Mouse (Mus musculus) right cerebral cortex, adult 2 months (tissue): ENCODE data around the gene Fbxo41.

Experiments
- DNase-seq, 2 experiments: peaks; one replicate each; pipeline ENCODE4 v3.0.0; 2021 to 2022; ENCODE audit warnings: low spot score in 2 of 2

The Fbxo41 gene

DNA sequence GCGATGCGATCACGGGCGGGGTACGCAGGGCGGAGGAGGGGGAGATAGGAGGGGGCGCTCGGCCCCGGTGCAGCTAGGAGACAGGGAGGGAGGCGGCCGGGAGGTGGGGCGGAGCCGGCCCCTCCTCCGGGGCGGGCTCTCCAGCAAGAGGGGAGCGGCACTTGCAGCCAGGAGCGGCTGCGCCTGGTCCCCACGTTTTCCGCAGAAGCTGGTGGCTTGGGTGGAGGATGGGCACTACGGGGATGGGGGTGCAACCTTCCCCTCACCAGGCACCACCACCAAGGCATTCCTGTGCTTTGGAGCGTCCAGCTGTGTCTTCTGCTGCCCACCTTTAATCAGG lies at the start of gene Fbxo41:
Gene Fbxo41 (minus strand): TSS at position 84 of the 340 bp plus-strand sequence.
- DNase-seq = peak; percentile 75 to 78

DNA sequence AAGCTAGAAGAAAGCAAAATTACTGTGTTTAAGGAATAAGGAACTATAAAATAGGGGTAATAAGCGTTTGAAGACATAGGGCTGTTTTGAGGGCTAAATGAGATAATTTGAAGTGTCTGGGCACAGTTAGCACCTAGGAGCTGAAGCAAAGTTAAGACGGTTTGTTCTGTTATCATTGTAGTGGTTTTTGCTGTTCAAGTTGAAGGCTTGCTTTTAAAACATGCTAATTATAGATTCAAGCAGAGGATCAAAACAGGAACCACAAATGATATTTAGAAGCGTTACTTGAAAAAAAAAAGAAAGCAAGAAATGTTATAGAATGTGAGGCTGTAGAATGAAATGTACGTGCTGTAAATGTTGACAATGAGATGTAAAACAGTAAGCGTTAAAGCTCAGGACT lies 44.8 kb upstream of the Fbxo41 start:
- DNase-seq = no peak

DNA sequence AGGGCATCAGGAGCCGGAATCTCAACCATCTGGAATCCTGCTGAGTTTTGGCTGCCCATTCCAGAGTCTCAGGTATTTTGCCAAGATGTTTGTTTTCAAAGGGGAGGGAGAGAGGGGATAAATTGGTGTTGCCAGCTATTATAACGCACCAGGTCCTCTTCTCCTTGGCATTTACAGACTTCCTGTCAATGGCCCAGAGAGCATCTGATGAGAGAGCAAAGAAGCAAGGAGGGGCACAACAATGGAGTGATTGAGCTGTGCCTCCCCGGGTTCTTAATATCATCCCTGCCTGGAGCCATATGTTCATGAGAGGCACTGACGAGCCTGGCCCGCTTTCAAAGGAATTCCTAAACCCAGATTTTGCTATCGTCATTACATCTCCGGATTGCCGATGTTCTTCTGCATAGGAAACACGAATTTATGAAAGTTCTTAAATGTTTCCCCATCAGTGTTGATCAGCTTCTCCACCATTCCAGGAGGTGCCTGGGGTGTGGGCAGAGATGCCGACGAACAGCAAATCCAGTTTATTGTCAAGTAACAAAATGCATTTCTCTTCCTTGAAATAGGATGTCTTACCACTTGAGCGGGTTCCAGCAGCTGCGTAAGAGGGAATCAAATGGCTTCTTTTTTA lies 41.6 kb upstream of the Fbxo41 start:
- peak; percentile 49 to 66 for DNase-seq

DNA sequence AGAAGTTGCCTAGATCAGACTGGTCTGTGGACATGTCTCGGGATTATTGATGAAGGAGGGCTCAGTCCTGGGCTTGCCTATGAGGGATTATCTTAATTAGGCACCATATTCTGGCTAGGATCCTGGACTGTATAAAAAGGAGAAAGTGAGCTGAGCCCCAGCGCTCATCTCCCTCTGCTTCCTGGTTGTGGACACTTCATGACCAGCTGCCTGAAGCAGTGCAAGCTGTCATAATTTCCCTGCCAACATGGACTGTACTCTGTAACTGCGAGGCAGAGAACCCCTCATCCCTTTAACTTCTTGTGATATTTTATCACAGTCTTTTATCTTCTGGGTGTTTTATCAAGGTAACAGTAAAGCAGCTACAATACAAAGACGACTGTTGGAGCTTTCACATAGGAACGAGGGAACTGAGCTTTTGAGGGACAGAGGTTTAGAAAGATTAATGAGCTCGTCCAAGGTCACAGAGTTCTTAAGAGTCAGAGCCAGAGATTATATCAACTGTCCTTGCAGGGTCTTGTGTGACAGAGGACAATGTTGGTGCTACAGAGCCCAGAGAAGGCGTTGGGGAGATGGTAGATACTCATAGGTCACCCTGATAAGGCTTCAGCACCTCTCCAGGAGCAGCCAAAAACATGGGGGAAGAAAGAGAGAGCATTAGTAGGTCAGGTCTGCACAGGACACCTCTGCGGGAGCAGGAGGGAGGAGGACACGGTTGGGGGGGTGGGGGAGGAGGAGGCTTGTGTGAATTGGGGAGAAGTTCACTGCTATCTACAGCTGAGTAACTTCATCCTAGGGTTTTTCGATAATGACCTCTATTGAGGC lies 40.8 kb upstream of the Fbxo41 start:
- no peak for DNase-seq

DNA sequence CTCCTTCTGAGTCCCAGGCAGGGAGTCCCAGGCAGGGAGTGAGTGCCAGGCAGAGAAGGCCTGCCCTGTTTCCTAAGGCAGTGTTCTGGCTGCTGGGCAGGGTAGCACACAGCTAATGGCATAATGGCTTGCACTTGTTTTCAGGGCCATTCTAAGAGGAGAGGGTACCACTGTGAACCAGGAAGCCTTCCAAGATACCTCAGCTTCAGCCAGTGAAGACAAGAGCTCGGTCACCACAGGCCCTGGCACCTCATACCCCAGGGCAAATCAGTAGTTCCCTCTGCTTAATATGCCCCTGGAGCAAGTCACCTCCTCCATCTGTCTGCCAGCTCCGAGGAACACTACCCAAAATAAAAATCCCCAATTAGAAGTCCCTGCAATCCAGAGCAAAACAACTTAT lies 20.0 kb upstream of the Fbxo41 start:
- DNase-seq = peak in 1 of 2 experiments; percentile 34

DNA sequence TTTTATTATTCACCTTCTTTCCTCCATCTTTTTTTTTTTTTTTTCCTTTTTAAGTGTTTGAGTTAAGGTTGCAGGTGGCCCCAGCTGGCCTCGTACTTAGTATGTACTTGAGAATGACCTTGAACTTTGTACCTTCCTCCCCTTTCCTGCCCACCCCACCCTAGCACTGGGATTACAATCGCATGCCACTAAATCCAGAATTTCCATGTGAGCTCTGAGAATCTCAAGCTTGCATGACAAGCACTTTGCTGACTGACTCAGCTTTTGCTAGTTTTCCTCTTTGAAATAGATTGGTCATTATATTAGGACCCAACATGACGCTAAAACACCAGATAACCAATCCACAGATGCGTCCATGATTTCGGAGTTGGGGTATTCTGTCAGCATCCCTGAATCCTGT lies 19.2 kb upstream of the Fbxo41 start:
- no peak for DNase-seq

DNA sequence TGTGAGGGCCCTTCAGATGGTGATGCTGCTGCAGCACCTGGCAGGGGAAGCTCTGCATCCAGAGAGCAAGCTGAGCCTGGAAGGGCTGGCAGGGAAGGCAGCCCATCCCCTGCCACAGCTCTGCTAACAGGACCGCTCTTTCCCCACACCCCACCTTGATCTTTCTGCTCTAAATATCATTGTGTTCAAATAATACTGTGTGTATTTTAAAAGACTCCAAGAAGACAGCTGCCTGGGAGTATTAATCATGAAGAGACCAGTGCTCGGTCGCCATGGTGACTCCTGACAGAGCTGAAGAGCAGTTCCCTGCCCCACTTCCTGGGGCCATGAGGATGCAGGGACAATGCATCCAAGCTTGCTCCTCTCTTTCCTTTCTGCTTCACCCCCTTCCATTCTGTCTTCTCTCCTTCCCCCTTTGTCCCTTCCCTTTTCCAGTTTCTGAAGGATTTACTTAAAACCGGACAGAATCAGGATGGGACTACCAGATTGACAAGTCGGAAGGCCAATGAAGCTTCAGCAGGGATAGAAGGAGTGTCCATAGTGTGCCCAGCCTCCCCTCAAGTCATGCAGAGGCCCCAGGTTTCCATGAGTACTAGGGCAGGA lies 15.4 kb upstream of the Fbxo41 start:
- peak; percentile 54 to 67 for DNase-seq

DNA sequence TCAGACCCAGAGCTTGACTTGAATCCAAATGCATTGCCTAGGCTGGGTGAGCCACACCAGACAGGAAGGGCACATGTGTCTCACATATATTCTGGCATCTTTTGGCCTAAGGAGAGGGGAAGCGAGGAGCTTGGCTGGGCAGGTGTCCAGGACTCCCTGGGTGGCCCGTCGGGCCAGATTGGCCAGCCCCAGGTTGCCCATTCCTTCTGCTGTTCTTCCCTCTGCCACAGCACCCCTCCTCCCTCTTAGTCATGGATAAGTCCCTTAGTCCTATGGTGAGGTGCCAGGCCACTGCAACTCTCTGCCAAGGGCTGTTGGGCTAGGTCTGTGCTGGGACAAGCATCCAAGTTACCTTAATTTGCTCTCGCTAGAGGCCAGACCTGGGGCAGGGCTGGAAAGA lies 13.1 kb upstream of the Fbxo41 start:
- DNase-seq = no peak

DNA sequence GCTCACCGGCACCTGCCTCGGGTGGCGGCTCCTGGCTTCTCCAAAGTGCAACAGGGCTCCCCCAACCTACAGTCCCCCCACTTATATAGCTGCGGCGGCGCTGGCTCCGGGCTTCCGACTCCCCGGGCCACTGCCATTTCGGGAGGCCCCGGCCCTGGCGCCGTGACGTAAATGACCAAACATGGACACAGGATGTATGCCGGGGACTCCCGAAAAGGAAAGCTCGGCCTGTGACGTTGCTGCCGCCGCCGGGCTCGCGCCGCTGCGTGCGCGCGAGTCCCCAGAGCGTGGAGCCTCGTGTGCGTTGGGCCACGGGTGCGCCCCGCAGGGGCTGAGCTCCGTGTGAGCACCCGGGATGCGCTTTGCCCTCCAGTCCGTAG lies 10.7 kb upstream of the Fbxo41 start, which contains the start of gene Egr4:
Gene Egr4 (minus strand): TSS at position 59 of the 380 bp plus-strand sequence.
- peak; percentile 92 to 94 for DNase-seq

DNA sequence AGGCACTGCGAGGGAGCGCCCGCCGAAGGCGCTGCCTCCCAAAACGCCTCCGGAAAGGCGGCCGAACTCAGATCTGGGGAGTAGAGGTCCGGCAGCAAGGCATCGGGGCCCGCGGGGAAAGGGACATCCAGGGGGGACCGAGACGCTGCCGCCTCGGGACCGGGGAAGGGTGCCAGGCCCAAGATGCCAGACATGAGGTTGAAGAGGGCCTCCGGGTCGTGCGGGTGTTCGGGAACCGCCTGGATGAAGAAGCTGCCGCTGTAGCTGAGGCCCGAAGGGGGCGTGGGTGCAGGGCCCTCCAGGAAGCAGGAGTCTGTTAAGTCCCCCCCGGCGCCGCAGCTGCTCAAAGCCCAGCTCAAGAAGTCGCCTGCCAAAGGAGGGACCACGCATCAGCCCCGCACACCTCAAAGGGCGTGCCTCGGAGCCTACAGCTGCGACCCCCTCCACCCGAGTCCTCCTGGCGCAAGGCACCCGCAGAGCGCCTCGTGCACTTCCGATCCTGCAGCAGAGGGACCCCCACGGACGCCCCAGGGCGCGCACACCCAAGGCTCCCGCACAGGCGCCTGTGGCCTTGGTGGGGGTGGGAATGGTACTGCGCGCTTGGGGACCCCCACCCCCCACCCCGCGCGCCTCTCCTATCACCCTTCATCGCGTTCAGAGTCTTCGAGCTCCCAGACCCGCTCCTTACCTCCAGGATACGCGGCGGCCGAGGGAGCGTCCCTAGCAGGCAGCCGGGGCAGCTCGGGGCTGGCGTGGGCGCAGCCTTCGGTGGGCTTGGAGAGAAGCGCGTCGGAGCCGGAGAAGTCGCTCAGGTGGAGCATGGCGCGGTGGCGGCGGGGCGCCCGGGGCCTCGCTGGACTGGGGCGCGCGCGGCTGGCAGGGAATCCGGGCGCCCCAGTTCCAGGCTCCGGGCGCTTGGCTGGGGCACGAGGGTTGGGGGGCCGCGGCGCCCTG lies 10.1 kb upstream of the Fbxo41 start:
- peak; percentile 49 for DNase-seq

DNA sequence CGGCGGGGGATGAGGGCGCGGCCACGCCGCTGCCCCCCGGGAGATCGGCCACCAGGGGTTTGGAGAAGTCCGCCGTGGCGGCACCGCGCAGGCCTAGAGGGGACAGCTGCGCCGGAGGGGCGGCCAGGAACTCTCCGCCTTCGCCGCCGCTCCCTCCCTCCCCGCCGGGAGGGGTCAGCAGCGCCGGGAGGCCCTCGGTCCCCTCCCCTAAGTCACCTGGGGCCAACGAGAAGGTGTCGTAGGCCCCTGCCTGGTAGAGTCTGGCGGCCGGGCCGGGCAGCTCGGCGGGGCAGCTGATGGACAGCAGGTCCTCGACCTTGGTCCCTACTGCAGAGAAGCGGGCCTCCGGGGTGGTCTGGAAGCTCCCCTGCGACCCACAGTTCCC lies 9.3 kb upstream of the Fbxo41 start:
- DNase-seq = no peak

DNA sequence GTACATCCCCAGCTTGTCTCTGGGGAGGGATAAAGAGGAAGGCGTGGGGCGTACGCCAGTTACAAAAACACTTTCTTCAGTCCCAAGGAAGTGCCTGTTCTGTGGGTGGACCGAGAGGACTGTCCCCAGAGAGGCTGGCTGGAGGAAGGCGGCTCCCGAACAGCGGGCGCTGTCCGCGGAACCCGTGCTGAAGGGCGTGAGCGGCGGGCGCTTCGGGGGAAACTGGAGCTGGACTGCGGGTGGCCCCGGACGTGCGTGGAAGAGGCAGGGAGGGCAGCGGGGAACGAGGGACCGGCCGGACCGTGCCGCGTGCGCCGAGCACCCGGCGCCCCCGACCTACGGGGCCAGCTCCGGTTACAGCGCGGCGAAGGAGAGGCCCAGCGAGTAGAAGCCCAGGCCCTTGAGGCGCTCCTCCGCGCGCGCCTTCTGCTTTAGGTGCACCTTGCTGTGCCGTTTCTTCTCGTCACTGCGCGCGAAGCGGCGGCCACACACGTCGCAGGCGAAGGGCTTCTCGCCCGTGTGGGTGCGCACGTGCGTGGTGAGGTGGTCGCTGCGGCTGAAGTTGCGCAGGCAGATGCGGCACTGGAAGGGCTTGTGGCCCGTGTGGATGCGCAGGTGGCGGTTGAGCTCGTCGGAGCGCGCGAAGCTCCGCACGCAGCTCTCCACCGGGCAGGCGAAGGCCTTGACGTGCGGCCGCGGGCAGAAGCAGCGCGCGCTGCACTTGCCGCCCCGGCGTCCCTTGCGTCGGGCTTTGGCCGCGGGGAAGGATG lies 8.7 kb upstream of the Fbxo41 start:
- peak; percentile 34 to 46 for DNase-seq

DNA sequence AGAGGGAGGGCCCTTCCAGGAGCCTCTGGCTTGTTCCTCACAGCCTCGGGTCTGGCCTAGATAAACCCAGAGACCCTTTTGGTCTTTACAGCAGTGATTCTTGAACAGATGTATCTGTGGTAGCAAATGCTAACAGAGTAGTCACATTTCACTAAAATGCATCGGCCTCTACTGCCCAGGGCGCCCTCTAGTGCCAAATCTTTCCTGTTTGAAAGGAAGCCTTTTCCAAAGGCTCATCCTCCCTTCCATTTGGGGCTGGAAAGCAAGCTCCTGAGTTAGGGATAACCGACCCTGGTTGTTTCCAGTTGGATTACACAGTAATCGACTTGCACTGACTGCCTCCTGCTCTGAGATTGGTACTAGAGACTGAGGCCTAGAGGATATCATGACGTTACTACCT lies 7.7 kb upstream of the Fbxo41 start:
- peak; percentile 89 for DNase-seq

DNA sequence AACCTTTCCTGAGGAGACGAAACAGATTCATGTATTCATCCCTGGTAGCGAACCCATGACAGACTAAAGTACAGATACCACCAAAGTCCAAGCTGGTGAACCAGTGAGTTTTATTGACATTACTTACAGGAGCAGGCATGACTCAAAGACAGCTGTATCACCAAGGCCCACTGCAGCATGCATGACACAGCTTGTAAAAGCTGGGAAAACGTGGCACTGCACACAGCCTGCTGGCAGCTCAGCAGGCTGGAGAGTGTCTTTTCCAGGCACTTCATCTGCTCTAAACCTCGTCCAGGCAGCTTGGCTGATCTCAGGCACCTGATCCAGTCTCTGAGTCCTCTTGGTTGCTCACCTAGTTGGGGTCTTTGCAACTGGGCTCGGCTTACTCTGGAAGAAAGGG lies 5.8 kb upstream of the Fbxo41 start:
- no peak for DNase-seq

DNA sequence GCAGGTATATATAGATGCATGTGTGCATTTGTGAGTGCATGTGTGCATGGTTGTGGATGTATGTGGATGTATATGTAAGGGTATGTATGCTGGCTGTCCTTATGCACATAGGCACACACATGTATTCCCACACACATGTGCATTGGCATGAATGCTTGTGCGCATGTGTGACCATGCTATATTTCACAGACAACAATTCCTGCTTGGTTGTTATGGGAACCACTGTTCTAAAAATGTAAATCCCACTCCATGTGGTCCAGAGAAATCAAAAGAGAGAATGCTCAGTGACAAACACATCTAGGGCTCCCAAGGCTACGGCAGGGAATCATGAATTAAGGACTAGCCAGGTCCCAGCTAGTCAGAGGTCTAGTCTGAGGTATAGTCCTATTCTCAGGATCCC lies 2.1 kb upstream of the Fbxo41 start:
- DNase-seq = peak in 1 of 2 experiments; percentile 29

DNA sequence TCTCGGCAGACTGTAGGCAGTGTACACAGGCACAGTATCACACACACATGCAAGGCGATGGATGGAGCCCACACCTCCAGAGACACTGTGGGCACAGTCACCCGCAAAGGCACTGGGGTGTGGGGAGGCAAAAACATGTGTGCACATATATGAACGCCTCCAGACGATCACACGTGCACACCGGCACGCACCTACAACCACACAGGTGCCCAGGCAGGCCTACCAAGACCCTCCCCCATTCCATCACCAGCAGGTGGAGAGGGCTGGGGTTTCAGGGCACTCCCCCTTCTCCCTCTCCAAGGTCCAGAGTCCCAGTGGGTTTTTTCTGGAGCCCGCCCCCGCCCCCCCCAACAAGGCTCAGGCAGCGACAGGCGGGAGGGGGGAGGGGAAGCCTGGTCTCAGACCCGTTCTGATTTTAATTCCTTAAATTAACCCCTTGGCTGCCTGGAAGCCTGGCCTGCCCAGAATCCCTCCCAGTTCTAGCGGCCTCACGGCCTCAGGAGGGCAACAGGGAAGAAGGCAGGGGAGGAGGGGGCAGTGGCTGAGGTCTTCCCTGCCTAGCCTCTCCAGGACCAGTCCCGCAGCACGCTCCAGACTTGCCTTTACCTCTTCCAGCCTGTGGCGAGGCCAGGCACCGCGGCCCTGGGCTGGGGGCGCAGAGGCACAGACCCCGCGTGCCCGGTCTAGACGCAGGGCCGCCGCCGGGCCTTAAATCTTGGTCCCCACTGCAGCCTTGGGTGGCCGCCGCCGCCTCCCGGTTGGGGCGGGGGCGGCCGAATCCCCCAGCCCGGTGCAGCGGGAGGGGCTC lies 487 bp downstream of the Fbxo41 start:
- peak; percentile 52 to 61 for DNase-seq

DNA sequence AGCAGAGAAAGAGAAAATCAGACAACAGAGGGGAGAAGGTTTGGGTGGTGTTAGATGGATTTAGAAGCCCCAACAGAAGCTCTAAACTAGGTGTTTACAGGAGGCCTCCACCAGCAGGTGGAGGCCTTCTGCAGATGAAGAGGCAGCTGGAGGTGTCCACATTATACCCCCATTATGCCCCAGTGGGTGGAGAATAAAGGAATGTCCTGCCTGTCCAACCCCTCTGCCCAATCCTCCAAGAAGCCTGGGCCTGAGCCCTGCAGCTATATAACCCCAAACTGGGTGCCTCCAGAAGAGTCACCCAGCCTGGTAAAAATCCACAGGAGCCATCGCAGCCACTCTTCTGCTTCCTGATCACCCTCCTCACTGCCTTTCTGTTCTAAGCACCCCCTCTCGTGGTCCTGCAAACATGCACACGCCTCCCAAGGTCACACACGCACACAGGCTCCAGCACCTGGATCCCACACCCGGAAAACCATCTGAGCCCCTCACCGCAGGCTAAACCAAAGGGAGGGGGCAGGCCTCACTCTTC lies 1.2 kb downstream of the Fbxo41 start:
- DNase-seq = peak in 1 of 2 experiments; percentile 27

DNA sequence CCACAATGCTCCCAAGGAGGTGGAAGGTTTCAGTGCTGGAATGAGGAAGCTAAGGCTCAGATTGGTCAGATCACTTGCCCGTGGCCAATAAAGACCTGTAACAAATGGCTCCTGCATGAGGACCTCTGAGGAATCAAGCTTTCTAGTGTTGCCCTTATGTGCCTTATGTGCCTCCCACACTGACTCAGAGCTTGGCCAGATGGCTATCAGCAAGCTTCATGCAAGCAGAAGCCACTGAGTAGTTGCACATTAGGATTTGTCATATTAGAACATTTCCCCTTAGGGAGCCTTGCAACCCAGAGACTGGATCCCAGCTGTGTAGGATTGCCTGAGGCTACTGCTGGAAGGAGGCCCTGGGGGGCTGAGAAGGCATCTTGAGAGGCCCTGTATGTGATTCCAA lies 2.4 kb downstream of the Fbxo41 start:
- DNase-seq = no peak

DNA sequence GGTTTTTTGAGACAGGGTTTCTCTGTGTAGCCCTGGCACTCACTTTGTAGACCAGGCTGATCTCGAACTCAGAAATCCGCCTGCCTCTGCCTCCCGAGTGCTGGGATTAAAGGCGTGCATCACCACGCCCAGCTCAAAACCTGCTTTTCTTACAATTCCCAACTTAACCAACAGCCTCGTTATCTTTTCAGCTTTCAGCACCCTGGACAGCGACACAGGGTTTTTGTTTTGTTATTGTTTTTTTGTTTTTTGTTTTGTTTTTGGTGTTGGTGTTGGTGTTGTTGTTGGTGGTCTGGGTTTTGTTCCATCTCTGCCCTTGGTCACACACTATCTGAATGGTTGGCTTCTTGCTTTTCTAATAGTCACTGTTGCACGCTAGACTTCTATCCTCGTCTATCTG lies 4.6 kb downstream of the Fbxo41 start:
- DNase-seq = no peak

DNA sequence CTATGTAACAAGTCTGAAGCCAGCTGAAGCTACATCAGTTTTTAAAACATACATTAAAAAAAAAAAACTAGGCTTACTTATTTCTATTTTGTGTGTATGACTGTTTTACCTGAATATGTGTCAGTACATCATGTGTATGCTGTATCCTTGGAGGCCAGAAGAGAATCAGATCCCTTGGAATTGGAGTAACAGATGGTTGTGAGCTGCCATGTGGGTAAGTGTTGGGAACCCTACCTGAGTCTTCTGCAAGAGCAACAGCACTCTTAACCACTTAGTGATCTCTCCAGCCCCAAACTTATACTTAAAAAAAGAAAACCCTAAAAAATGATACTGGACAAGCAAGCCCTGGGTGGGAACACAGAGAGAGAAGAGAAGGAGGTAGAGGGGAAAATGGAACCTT lies 5.8 kb downstream of the Fbxo41 start:
- no peak for DNase-seq
